Mouse (Mus musculus) olfactory bulb, adult 2 months (tissue): Measurements from ENCODE around the gene Hist1h3f.

Experiments
- CTCF ChIP-seq: fragments of 200-500 bp; IDR thresholded peaks from 2 replicates; pipeline ENCODE4 v1.5.1; 2012; ENCODE audit warnings: low read depth, mild to moderate bottlenecking, low read length, moderate library complexity; ENCODE audit not compliant: insufficient read depth
- POLR2A ChIP-seq: fragments of 200-500 bp; IDR thresholded peaks from 2 replicates; pipeline ENCODE4 v1.6.1; 2012; ENCODE audit warnings: mild to moderate bottlenecking, low read depth, low read length, moderate library complexity; ENCODE audit not compliant: insufficient read depth

- TF ChIP-seq CTCF, result peak; percentile 61
- no peak for TF ChIP-seq POLR2A
These were observed 19.2 kb upstream of the Hist1h3f start for GRCm38 (mm10) chr13:23524654-23525053.
